15 mouse cellular contexts compared by ENCODE assay signal in genomic region chr16:21987956-21988355, GRCm38 (mm10). TPM values are rescaled to one million over a fixed set of nuclear protein-coding genes. Genes with fewer than 3 reads are reported as not detected.
"Had no signal": no experiment of that assay in that cellular context is flagged by ENCODE, and none has a peak within 500 bp of the region (broad histone marks: within the 10 kb centered on the region; RNA-seq: fewer than 3 reads in every experiment).

No protein-coding gene starts in this region.

- H3K9ac ChIP-seq: kidney, embryonic 15.5 days; liver, embryonic 13.5 days; neural tube, embryonic 13.5 days had no signal

- H3K36me3 ChIP-seq: kidney, embryonic 15.5 days; liver, embryonic 13.5 days; neural tube, embryonic 13.5 days had no signal

- H3K4me3 ChIP-seq: kidney, embryonic 15.5 days; left cerebral cortex, adult 2 months; liver, embryonic 13.5 days; neural tube, embryonic 13.5 days had no signal

- H3K4me1 ChIP-seq: kidney, embryonic 15.5 days; liver, embryonic 13.5 days; neural tube, embryonic 13.5 days had no signal

- DNase-seq: kidney, postnatal 10 days; kidney, postnatal 36 days; layer of hippocampus, postnatal 36 days; liver, embryonic 13.5 days; lung, adult 2 months; lung, postnatal 14 days; lung, postnatal 4 days; midbrain, embryonic 14.5 days; thymus, adult 18-20 months; thymus, postnatal 36 days had no signal

- H3K27ac ChIP-seq: kidney, embryonic 15.5 days; left cerebral cortex, adult 2 months; liver, embryonic 13.5 days; neural tube, embryonic 13.5 days had no signal

- H3K27me3 ChIP-seq: kidney, embryonic 15.5 days; liver, embryonic 13.5 days; neural tube, embryonic 13.5 days had no signal

- H3K4me2 ChIP-seq: kidney, embryonic 15.5 days; liver, embryonic 13.5 days; midbrain, embryonic 11.5 days; neural tube, embryonic 13.5 days had no signal

- H3K9me3 ChIP-seq: kidney, embryonic 15.5 days; liver, embryonic 13.5 days; neural tube, embryonic 13.5 days had no signal

RNA-seq across cellular contexts. Expression of gene Liph, which starts 7.5 kb away (rescaled TPM):
- total RNA-seq: megakaryocyte-erythroid progenitor cell, adult 5-6 weeks had no signal
